Mouse (Mus musculus): ENCODE measurements around the gene Fez2.

- no peak for TF ChIP-seq POLR2A (IDR thresholded peaks at IDR 0.05; ENCODE audit: low read depth, low read length)
- no peak for TF ChIP-seq CTCF (IDR thresholded peaks at IDR 0.05; ENCODE audit: borderline replicate concordance, insufficient read depth, low read length)
These were observed 84.7 kb downstream of the Fez2 start for GRCm38 (mm10) chr17:78333275-78333674.
